Mouse (Mus musculus): ENCODE data around the gene Mybpc2.

Gene Mybpc2

GRCm38 (mm10) chr7:44461503-44462217, 62.8 kb downstream of the Mybpc2 start:
- DNase-seq = peak; percentile 7

GRCm38 (mm10) chr7:44460767-44461502, 63.5 kb downstream of the Mybpc2 start:
- peak; percentile 3 for DNase-seq

GRCm38 (mm10) chr7:44460067-44460466, 64.4 kb downstream of the Mybpc2 start:
- no peak for DNase-seq

GRCm38 (mm10) chr7:44456302-44456701, 68.2 kb downstream of the Mybpc2 start:
- peak; percentile 73 for DNase-seq

- no peak for DNase-seq
Observed at GRCm38 (mm10) chr7:44453256-44453655, 71.2 kb downstream of the Mybpc2 start.
